Mouse (Mus musculus) activated CD4-positive, CD25-positive, alpha-beta regulatory T cell (primary cell): Measurements from ENCODE around the gene Gm6685. TPM values are rescaled to one million over a fixed set of nuclear protein-coding genes. Genes with fewer than 3 reads are reported as not detected.

ENCODE experiments used
- polyA plus RNA-seq, 2 experiments: library from polyadenylated mRNA; unstranded; fragments of 100-300 nt; shearing (Covaris generic); gene quantifications; one replicate each; pipeline ENCODE4 v1.2.1; 2017

The Gm6685 gene
- polyA plus RNA-seq = not detected

DNA sequence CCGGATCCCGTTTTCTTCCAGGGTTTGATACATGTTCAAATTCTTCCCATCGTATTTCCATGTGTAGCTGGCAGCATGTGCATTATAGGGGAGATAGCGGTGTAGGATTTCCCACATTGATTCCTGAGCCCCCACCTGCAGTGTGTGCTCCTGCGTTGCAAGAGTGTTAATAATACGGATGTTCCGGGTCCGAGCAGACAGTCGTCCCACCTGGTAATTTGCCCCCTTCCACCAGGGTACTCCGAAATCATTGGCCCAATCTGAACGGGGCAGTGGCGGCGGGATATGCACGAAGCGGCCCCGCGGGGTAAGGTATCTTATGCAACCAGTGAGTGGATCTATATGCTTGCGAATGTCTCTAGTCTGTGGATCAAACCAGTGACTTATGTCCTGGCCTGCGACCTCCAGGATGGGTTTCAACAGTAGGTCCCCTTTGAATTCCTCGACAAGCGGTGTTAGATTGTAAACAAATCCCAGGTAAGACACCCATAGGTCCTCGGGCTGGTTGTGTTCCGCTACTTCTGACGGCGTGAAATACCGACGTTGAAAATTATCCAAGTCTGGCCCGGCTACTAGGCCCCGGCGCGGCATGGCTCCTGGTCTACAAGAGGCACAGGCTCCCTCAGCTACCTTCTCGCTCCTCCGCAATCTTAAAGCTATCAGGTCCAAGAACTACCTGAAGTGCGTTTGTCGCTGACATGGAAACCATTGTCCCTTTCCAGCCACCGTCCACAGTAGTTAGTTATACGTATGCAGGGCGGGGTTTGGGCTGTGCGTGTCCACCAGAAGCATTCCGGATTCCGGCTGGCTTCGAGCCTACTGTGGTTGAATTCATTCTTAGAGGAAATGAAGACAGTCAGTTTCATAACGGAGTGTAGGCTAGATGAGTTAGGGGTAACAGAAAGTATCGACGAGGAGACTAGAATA lies at the start of gene Gm6685:
Gene Gm6685, minus strand, starts transcription at position 644 of the 927 bp plus-strand sequence.

Other genes starting within 250 kb of the Gm6685 start
- not detected for gene Ccdc85a, start 244.5 kb upstream of the Gm6685 start, polyA plus RNA-seq